Mouse (Mus musculus) heart, postnatal 14 days (tissue): ENCODE data around the gene Gm20431. TPM values are rescaled to one million over a fixed set of nuclear protein-coding genes. Genes with fewer than 3 reads are reported as not detected.

ENCODE experiments used
- DNase-seq, 2 experiments: peaks; one replicate each; pipeline ENCODE4 v3.0.0; 2021 to 2022
- intact Hi-C: fragments of 180-260 bp; cut with DNase I; formaldehyde crosslinking; loops from one replicate; pipeline ENCODE4 v1.15.1; 2025
- total RNA-seq, 2 experiments: library from RNA; stranded (reverse); gene quantifications; 2 replicates each; pipeline ENCODE4 v1.2.3; 2021

Gm20431 gene
- total RNA-seq, 2 experiments from 2014 or later, result 20.3 to 22.8 TPM

GRCm38 (mm10) chr2:167611287-167611686, 50.0 kb downstream of the Gm20431 start:
- intact Hi-C loops, result no loop called here
- no peak for DNase-seq

DNA sequence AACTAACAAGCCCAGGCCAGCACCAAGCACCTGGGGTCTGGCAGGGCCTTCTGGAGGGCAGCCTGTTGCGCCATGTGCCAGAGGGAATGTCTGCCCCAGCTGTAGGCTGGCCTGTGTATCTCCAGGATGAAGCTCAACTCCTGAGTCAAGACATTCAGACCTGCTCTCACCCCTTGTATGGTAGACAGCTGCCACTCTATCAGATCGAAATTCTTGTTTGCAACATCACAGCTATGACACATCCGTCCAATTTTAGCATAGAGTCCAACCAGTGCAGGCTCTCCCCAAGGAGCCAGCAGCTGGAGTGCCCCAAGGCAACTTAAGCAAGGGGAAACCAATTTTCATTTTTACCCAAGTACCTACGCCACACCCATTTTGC, 54.6 kb downstream of the Gm20431 start:
- intact Hi-C loops, result no loop called here
- no peak for DNase-seq

GRCm38 (mm10) chr2:167605817-167606744, 55.2 kb downstream of the Gm20431 start:
- no peak for DNase-seq
- intact Hi-C loops, result loop anchor here (1.0 kb wide), 2 partner anchors 69 to 74 kb away; no protein-coding TSS in a partner anchor

DNA sequence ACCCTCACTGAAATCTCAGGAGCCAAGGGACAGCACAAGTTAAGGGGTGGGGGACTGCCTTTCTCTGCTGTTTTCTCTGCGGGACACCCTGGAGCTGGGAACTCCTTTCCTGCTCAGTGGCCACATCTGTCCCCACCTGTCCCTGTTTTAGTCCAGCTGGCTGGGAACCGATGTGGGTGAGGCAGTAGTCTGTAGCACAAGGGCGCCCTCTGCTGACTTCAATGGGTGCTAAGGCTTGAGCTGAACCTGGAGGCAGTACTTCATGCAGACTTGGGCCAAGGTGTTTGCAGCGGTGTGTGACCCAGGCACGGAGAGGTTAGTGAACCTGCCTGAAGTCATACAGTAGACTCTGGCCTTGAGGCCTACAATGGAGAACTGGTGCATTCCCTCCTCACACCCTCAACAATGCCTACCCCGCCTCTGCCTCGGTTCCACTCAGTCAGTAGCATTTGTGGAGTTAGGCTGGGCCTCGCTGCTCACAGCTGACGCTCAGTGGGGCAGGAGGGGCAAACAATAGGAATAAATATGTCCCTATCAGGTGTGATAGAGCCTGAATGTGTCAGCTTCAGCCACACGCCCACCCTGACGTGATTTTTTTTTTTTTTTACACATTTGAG, 56.0 kb downstream of the Gm20431 start:
- intact Hi-C loops, result loop anchor here (1.0 kb wide), 2 partner anchors 68 to 73 kb away; no protein-coding TSS in a partner anchor
- peak; percentile 92 to 96 for DNase-seq

GRCm38 (mm10) chr2:167602978-167603377, 58.3 kb downstream of the Gm20431 start:
- peak; percentile 58 to 64 for DNase-seq
- intact Hi-C loops, result no loop called here

DNA sequence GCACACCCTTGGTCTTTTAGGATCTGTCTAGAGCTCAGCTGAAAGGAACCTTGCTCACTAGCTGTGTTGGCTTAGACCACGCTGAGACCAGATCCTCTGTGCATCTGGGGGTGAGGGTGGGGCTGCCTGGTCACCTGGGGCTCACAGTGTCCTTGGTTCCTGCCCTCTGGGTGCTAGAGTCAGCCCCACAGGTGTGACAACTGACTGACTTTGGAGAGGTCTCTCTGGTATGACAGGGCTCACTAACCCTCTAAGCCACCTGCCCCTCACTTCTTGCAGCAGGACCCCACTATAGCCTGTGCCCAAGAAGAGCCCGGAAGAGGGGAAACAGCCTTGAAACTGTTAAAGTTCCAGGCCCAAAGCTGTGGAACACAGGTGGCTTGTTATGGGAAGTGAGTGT, 58.9 kb downstream of the Gm20431 start:
- intact Hi-C loops, result no loop called here
- DNase-seq, result no peak

- no peak for DNase-seq
- intact Hi-C loops, result no loop called here
Observed at GRCm38 (mm10) chr2:167600481-167600995, 60.8 kb downstream of the Gm20431 start.

- DNase-seq, result no peak
- intact Hi-C loops, result no loop called here
Observed at GRCm38 (mm10) chr2:167599917-167600316, 61.4 kb downstream of the Gm20431 start.

DNA sequence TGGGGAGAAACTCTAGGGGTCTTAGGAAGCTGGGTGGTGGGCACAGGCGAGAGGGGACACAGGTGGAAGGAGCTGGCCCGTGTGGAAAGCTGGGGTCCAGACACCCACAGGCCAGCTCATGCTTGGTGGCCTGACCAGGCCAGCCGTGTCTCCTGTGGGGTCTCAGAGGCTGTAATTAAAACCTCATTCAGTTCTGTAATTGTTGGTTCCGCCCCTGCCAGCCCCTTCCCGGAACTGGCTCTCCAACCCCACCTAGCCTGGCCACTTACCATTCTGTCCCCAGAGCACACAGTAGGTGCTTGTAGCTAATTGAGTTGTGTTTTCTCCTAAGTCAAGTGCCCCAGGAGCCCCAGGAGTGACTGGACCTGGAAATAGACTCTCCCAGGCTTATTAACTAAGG, 62.1 kb downstream of the Gm20431 start:
- intact Hi-C loops, result no loop called here
- DNase-seq, result no peak

- intact Hi-C loops, result no loop called here
- peak; percentile 75 to 81 for DNase-seq
Observed at GRCm38 (mm10) chr2:167597492-167598186, 63.7 kb downstream of the Gm20431 start.

GRCm38 (mm10) chr2:167596726-167597491, 64.4 kb downstream of the Gm20431 start:
- intact Hi-C loops, result no loop called here
- DNase-seq, result no peak

DNA sequence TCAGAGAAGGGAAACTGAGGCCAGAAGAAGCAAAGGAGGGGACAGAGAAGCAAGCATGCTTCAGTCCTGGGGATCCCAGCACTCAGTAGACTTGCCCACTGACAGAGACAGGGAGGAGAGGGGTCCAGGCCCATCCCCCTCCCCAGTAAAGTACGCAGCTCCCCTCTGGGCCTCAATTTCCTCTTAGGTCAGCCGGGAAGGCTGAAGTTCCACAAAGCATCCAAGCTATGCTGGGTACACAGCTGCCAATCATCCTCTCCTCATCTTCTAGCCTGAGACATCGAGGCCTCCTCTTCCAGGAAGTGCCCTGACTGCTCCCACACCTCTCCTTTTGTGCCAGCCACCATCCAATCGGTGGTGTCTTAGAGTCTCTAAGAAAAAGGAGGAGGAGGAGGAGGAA, 65.0 kb downstream of the Gm20431 start:
- intact Hi-C loops, result no loop called here
- DNase-seq, result no peak

- peak; percentile 72 to 73 for DNase-seq
- intact Hi-C loops, result no loop called here
Observed at GRCm38 (mm10) chr2:167595761-167596171, 65.5 kb downstream of the Gm20431 start.

- peak; percentile 92 to 95 for DNase-seq
- intact Hi-C loops, result no loop called here
Observed at GRCm38 (mm10) chr2:167594444-167594934, 66.8 kb downstream of the Gm20431 start.

- intact Hi-C loops, result no loop called here
- no peak for DNase-seq
Observed at GRCm38 (mm10) chr2:167593551-167594250, 67.6 kb downstream of the Gm20431 start.

GRCm38 (mm10) chr2:167588774-167589577, 72.3 kb downstream of the Gm20431 start:
- intact Hi-C loops, result no loop called here
- DNase-seq, result peak; percentile 64 to 68

GRCm38 (mm10) chr2:167586976-167587375, 74.3 kb downstream of the Gm20431 start:
- DNase-seq, result no peak
- intact Hi-C loops, result no loop called here

DNA sequence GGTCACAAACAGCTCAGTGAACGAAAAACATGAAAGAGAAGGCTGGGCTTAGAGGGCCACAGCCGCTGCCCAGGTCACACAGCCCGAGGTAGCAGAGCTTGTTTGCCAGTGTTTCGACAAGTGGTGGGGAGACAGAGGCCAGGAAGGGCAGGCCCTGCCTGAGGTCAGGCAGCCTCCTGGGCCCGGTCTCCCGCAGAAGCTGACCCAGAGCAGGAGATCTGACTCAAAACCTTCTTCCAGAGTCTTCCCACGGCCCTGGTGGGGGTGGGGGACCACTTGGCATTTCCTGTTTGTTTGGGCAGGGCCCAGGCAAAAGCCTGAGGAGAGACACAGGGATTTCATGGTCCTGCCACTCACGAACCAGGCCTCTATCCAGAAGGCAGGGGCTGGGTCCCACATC, 75.3 kb downstream of the Gm20431 start:
- DNase-seq, result peak; percentile 48 to 60
- intact Hi-C loops, result no loop called here
